Mouse (Mus musculus): Measurements from ENCODE around the gene Ndufb10. TPM values are rescaled to one million over a fixed set of nuclear protein-coding genes. Genes with fewer than 3 reads are reported as not detected.

The Ndufb10 gene
- polyA plus RNA-seq, 1 experiment from 2014 or later = 321 TPM

- WGBS = 17% methylated on average over 5 of the region's 5 CpGs
- DNase-seq (ENCODE audit: low spot score) = no peak
- H3K9ac ChIP-seq (ENCODE audit: low read depth, low read length) = no peak overlapping the region
- H3K4me3 ChIP-seq (ENCODE audit: low read depth, low read length) = peak overlapping the region; percentile 18; the same call in 1 of the 2 replicates
- ATAC-seq (replicated peaks; ENCODE audit: low FRiP score) = no peak
- H3K27me3 ChIP-seq (replicated peaks; ENCODE audit: control insufficient read depth, insufficient read depth, low read length) = no peaks in the 10 kb centered on the region
- peak overlapping the region; percentile 90 for H3K4me2 ChIP-seq
- H3K4me1 ChIP-seq (replicated peaks; ENCODE audit: control insufficient read depth, insufficient read depth, low read length) = peaks cover 43% of the 10 kb centered on the region
- no peaks in the 10 kb centered on the region for H3K9me3 ChIP-seq (ENCODE audit: control insufficient read depth, low read length)
- peak overlapping the region; percentile 16; the same call in 1 of the 2 replicates for H3K27ac ChIP-seq (ENCODE audit: low read depth, low read length)
- peaks cover 4% of the 10 kb centered on the region; the same call in 1 of the 2 replicates for H3K36me3 ChIP-seq (ENCODE audit: control insufficient read depth, insufficient read depth, low read length)
Observed at GRCm38 (mm10) chr17:24672141-24672540, 52.1 kb downstream of the Ndufb10 start.

Other genes with a start within 250 kb of the Ndufb10 start
- 22.3 TPM in 2 replicates for gene Mlst8, start 245.4 kb downstream of the Ndufb10 start, polyA plus RNA-seq (2014; fragmentation: Nextera tagmentation; extraction: Ambion mirVana)
- 0.47 and 0.56 TPM in 2 replicates for gene Caskin1, start 235.9 kb downstream of the Ndufb10 start, polyA plus RNA-seq (2014; fragmentation: Nextera tagmentation; extraction: Ambion mirVana)
- 81.0 and 90.7 TPM in 2 replicates for gene Traf7, start 196.5 kb downstream of the Ndufb10 start, polyA plus RNA-seq (2014; fragmentation: Nextera tagmentation; extraction: Ambion mirVana)
- 2.0 and 2.4 TPM in 2 replicates for gene Rab26, start 190.3 kb downstream of the Ndufb10 start, polyA plus RNA-seq (2014; fragmentation: Nextera tagmentation; extraction: Ambion mirVana)
- gene Pkd1, start 174.6 kb downstream of the Ndufb10 start, polyA plus RNA-seq (2014; fragmentation: Nextera tagmentation; extraction: Ambion mirVana) = 8.7 and 12.2 TPM in 2 replicates
- gene Tsc2, start 91.8 kb downstream of the Ndufb10 start, polyA plus RNA-seq (2014; fragmentation: Nextera tagmentation; extraction: Ambion mirVana) = 53.5 and 55.2 TPM in 2 replicates
- gene Nthl1, start 91.8 kb downstream of the Ndufb10 start, polyA plus RNA-seq (2014; fragmentation: Nextera tagmentation; extraction: Ambion mirVana) = 21.0 and 23.7 TPM in 2 replicates
- gene Slc9a3r2, start 74.2 kb downstream of the Ndufb10 start, polyA plus RNA-seq (2014; fragmentation: Nextera tagmentation; extraction: Ambion mirVana) = 23.6 and 25.1 TPM in 2 replicates
- 0.31 and 0.47 TPM in 2 replicates for gene Npw, start 66.0 kb downstream of the Ndufb10 start, polyA plus RNA-seq (2014; fragmentation: Nextera tagmentation; extraction: Ambion mirVana)
- 37.4 and 38.3 TPM in 2 replicates for gene Zfp598, start 54.8 kb downstream of the Ndufb10 start, polyA plus RNA-seq (2014; fragmentation: Nextera tagmentation; extraction: Ambion mirVana)
- gene Syngr3, start 34.5 kb downstream of the Ndufb10 start, polyA plus RNA-seq (2014; fragmentation: Nextera tagmentation; extraction: Ambion mirVana) = 0.26 and 0.49 TPM in 2 replicates
- gene Gfer, start 28.3 kb downstream of the Ndufb10 start, polyA plus RNA-seq (2014; fragmentation: Nextera tagmentation; extraction: Ambion mirVana) = 64.2 and 74.7 TPM in 2 replicates
- 0.56 and 0.58 TPM in 2 replicates for gene Noxo1, start 28.2 kb downstream of the Ndufb10 start, polyA plus RNA-seq (2014; fragmentation: Nextera tagmentation; extraction: Ambion mirVana)
- gene Tbl3, start 16.8 kb downstream of the Ndufb10 start, polyA plus RNA-seq (2014; fragmentation: Nextera tagmentation; extraction: Ambion mirVana) = 102 and 109 TPM in 2 replicates
- gene Rnf151, start 6.4 kb downstream of the Ndufb10 start, polyA plus RNA-seq (2014; fragmentation: Nextera tagmentation; extraction: Ambion mirVana) = 0.25 and 0.27 TPM in 2 replicates
- 2,083 and 2,225 TPM in 2 replicates for gene Rps2, start 6.4 kb downstream of the Ndufb10 start, polyA plus RNA-seq (2014; fragmentation: Nextera tagmentation; extraction: Ambion mirVana)
- gene Rpl3l, start 3.3 kb upstream of the Ndufb10 start, polyA plus RNA-seq (2014; fragmentation: Nextera tagmentation; extraction: Ambion mirVana) = not detected in 2 replicates
- gene Msrb1, start 12.2 kb upstream of the Ndufb10 start, polyA plus RNA-seq (2014; fragmentation: Nextera tagmentation; extraction: Ambion mirVana) = 30.7 and 31.0 TPM in 2 replicates
- gene Hs3st6, start 28.5 kb upstream of the Ndufb10 start, polyA plus RNA-seq (2014; fragmentation: Nextera tagmentation; extraction: Ambion mirVana) = 0.41 and 0.45 TPM in 2 replicates
- 1.9 and 3.0 TPM in 2 replicates for gene Meiob, start 79.8 kb upstream of the Ndufb10 start, polyA plus RNA-seq (2014; fragmentation: Nextera tagmentation; extraction: Ambion mirVana)
- gene Hagh, start 115.7 kb upstream of the Ndufb10 start, polyA plus RNA-seq (2014; fragmentation: Nextera tagmentation; extraction: Ambion mirVana) = 53.8 and 56.3 TPM in 2 replicates
- gene Fahd1, start 125.9 kb upstream of the Ndufb10 start, polyA plus RNA-seq (2014; fragmentation: Nextera tagmentation; extraction: Ambion mirVana) = 38.3 and 38.6 TPM in 2 replicates
- gene Igfals, start 141.5 kb upstream of the Ndufb10 start, polyA plus RNA-seq (2014; fragmentation: Nextera tagmentation; extraction: Ambion mirVana) = 4.3 and 4.9 TPM in 2 replicates
- gene Nubp2, start 161.9 kb upstream of the Ndufb10 start, polyA plus RNA-seq (2014; fragmentation: Nextera tagmentation; extraction: Ambion mirVana) = 123 and 135 TPM in 2 replicates
- 35.0 and 40.9 TPM in 2 replicates for gene Spsb3, start 162.2 kb upstream of the Ndufb10 start, polyA plus RNA-seq (2014; fragmentation: Nextera tagmentation; extraction: Ambion mirVana)
- 21.9 and 23.4 TPM in 2 replicates for gene Eme2, start 170.6 kb upstream of the Ndufb10 start, polyA plus RNA-seq (2014; fragmentation: Nextera tagmentation; extraction: Ambion mirVana)
- 123 and 129 TPM in 2 replicates for gene Mrps34, start 170.6 kb upstream of the Ndufb10 start, polyA plus RNA-seq (2014; fragmentation: Nextera tagmentation; extraction: Ambion mirVana)
- 70.5 and 76.3 TPM in 2 replicates for gene Nme3, start 172.0 kb upstream of the Ndufb10 start, polyA plus RNA-seq (2014; fragmentation: Nextera tagmentation; extraction: Ambion mirVana)
- gene Mapk8ip3, start 212.5 kb upstream of the Ndufb10 start, polyA plus RNA-seq (2014; fragmentation: Nextera tagmentation; extraction: Ambion mirVana) = 19.8 and 28.0 TPM in 2 replicates
- 164 and 168 TPM in 2 replicates for gene Jpt2, start 236.2 kb upstream of the Ndufb10 start, polyA plus RNA-seq (2014; fragmentation: Nextera tagmentation; extraction: Ambion mirVana)

Data from liver, embryonic 11.5 days (tissue).